ENCODE assay signal across 18 mouse cellular contexts in genomic region chr13:59652651-59653050, GRCm38 (mm10). TPM values are rescaled to one million over a fixed set of nuclear protein-coding genes. Genes with fewer than 3 reads are reported as not detected.
DNase-seq lines count a peak whose midpoint lies in the region; ATAC-seq lines count a peak whose summit lies in the region.
"Had no signal": no experiment of that assay in that cellular context is flagged by ENCODE, and none has a peak within 500 bp of the region (broad histone marks: within the 10 kb centered on the region; RNA-seq: fewer than 3 reads in every experiment).

No protein-coding gene starts in this region.

- no peaks in the 10 kb centered on the region for H3K27me3 ChIP-seq in hindbrain, embryonic 10.5 days (ENCODE audit: insufficient read depth, poor library complexity, severe bottlenecking)
- no peaks in the 10 kb centered on the region for H3K27me3 ChIP-seq in hindbrain, embryonic 16.5 days (replicated peaks; ENCODE audit: control insufficient read depth, insufficient read depth, low read length)
- no peaks in the 10 kb centered on the region for H3K27me3 ChIP-seq in forebrain, embryonic 14.5 days (replicated peaks; ENCODE audit: control insufficient read depth, insufficient read depth, low read length)
- no peaks in the 10 kb centered on the region for H3K27me3 ChIP-seq in hindbrain, embryonic 14.5 days (ENCODE audit: control insufficient read depth, insufficient read depth, low read length)
- no peaks in the 10 kb centered on the region for H3K27me3 ChIP-seq in midbrain, embryonic 16.5 days (ENCODE audit: control insufficient read depth, insufficient read depth, low read depth, low read length)
- H3K27me3 ChIP-seq: stomach, embryonic 15.5 days had no signal

- intact Hi-C loops in left cerebral cortex, postnatal 10 days (cut with DNase I) = no loop called here

- peak overlapping the region; percentile 59 for H3K27ac ChIP-seq in hindbrain, embryonic 10.5 days
- H3K27ac ChIP-seq in hindbrain, embryonic 16.5 days (ENCODE audit: low read depth, low read length) = no peak overlapping the region; the same call in 1 of the 2 replicates
- H3K27ac ChIP-seq in forebrain, embryonic 14.5 days (ENCODE audit: low read depth, low read length) = peak overlapping the region; percentile 40
- H3K27ac ChIP-seq in hindbrain, embryonic 14.5 days = peak overlapping the region; percentile 49; the same call in 1 of the 2 replicates
- H3K27ac ChIP-seq in midbrain, embryonic 16.5 days (ENCODE audit: low read length) = no peak overlapping the region
- H3K27ac ChIP-seq: stomach, embryonic 15.5 days had no signal

- peaks cover 89% of the 10 kb centered on the region for H3K36me3 ChIP-seq in hindbrain, embryonic 10.5 days
- no peaks in the 10 kb centered on the region for H3K36me3 ChIP-seq in hindbrain, embryonic 16.5 days (ENCODE audit: control insufficient read depth, insufficient read depth, low read length)
- H3K36me3 ChIP-seq in forebrain, embryonic 14.5 days (ENCODE audit: control insufficient read depth, insufficient read depth, low read length) = peaks cover 45% of the 10 kb centered on the region
- peaks cover 14% of the 10 kb centered on the region; the same call in 1 of the 2 replicates for H3K36me3 ChIP-seq in hindbrain, embryonic 14.5 days (replicated peaks; ENCODE audit: control insufficient read depth, insufficient read depth)
- H3K36me3 ChIP-seq in midbrain, embryonic 16.5 days (ENCODE audit: control insufficient read depth, insufficient read depth, low read length) = no peaks in the 10 kb centered on the region
- H3K36me3 ChIP-seq: stomach, embryonic 15.5 days had no signal

- H3K9me3 ChIP-seq in hindbrain, embryonic 10.5 days = no peaks in the 10 kb centered on the region
- H3K9me3 ChIP-seq in hindbrain, embryonic 16.5 days (ENCODE audit: control insufficient read depth, low read length) = no peaks in the 10 kb centered on the region
- no peaks in the 10 kb centered on the region for H3K9me3 ChIP-seq in forebrain, embryonic 14.5 days (replicated peaks; ENCODE audit: control insufficient read depth, low read length)
- no peaks in the 10 kb centered on the region for H3K9me3 ChIP-seq in hindbrain, embryonic 14.5 days (ENCODE audit: control insufficient read depth, low read length)
- no peaks in the 10 kb centered on the region for H3K9me3 ChIP-seq in midbrain, embryonic 16.5 days (replicated peaks; ENCODE audit: control insufficient read depth, low read length, poor library complexity, severe bottlenecking)
- H3K9me3 ChIP-seq: stomach, embryonic 15.5 days had no signal

- H3K9ac ChIP-seq in hindbrain, embryonic 16.5 days (ENCODE audit: low read depth, low read length) = no peak overlapping the region
- peak overlapping the region; percentile 13; the same call in 1 of the 2 replicates for H3K9ac ChIP-seq in forebrain, embryonic 14.5 days (ENCODE audit: low read length)
- H3K9ac ChIP-seq in hindbrain, embryonic 14.5 days = no peak overlapping the region
- H3K9ac ChIP-seq in midbrain, embryonic 16.5 days (ENCODE audit: low read depth, low read length) = no peak overlapping the region
- H3K9ac ChIP-seq: stomach, embryonic 15.5 days had no signal

- 48% methylated on average over 5 of the region's 5 CpGs for WGBS in hindbrain, embryonic 10.5 days
- WGBS in hindbrain, embryonic 16.5 days = 18% methylated on average over 5 of the region's 5 CpGs
- WGBS in forebrain, embryonic 14.5 days = 40% methylated on average over 5 of the region's 5 CpGs
- WGBS in hindbrain, embryonic 14.5 days = 20% methylated on average over 5 of the region's 5 CpGs
- 25% methylated on average over 5 of the region's 5 CpGs for WGBS in midbrain, embryonic 16.5 days

- peaks cover 66% of the 10 kb centered on the region for H3K4me1 ChIP-seq in hindbrain, embryonic 10.5 days (replicated peaks)
- H3K4me1 ChIP-seq in hindbrain, embryonic 16.5 days (ENCODE audit: control insufficient read depth, insufficient read depth, low read depth, low read length) = peaks cover 14% of the 10 kb centered on the region
- H3K4me1 ChIP-seq in forebrain, embryonic 14.5 days (ENCODE audit: control insufficient read depth, insufficient read depth, low read length) = peaks cover 15% of the 10 kb centered on the region
- peaks cover 14% of the 10 kb centered on the region for H3K4me1 ChIP-seq in hindbrain, embryonic 14.5 days (replicated peaks; ENCODE audit: control insufficient read depth, insufficient read depth, low read length)
- peaks cover 11% of the 10 kb centered on the region; the same call in 1 of the 2 replicates for H3K4me1 ChIP-seq in midbrain, embryonic 16.5 days (ENCODE audit: control insufficient read depth, insufficient read depth, low read length)

- no peak overlapping the region for H3K4me3 ChIP-seq in hindbrain, embryonic 10.5 days
- no peak overlapping the region for H3K4me3 ChIP-seq in hindbrain, embryonic 16.5 days (ENCODE audit: low read length)
- H3K4me3 ChIP-seq in forebrain, embryonic 14.5 days (ENCODE audit: low read depth, low read length) = no peak overlapping the region
- no peak overlapping the region for H3K4me3 ChIP-seq in hindbrain, embryonic 14.5 days (replicated peaks; ENCODE audit: low read length)
- H3K4me3 ChIP-seq in midbrain, embryonic 16.5 days (ENCODE audit: low read depth, low read length) = no peak overlapping the region
- H3K4me3 ChIP-seq: stomach, embryonic 15.5 days had no signal

- peak; percentile 38 for DNase-seq in hindbrain, embryonic 10.5 days (ENCODE audit: low spot score)
- DNase-seq in forebrain, embryonic 14.5 days (ENCODE audit: low spot score) = peak; percentile 75
- DNase-seq in hindbrain, embryonic 14.5 days (ENCODE audit: low spot score) = peak; percentile 42
- DNase-seq in spleen, postnatal 14 days (ENCODE audit: low spot score in 2 of 2) = no peak
- no peak for DNase-seq in left cerebral cortex, postnatal 10 days (ENCODE audit: extremely low spot score in 1 of 2, low spot score in 2 of 2)
- DNase-seq: embryo, embryonic 11 days; gastrocnemius, postnatal 10 days; kidney, adult 9 months; thymus, postnatal 25 days had no signal

- ATAC-seq in hindbrain, embryonic 16.5 days = no peak; the same call in 1 of the 2 replicates
- ATAC-seq in forebrain, embryonic 14.5 days = peak; percentile 68
- no peak; the same call in 1 of the 2 replicates for ATAC-seq in hindbrain, embryonic 14.5 days (ENCODE audit: low FRiP score)
- ATAC-seq in midbrain, embryonic 16.5 days = peak; percentile 32; the same call in 1 of the 2 replicates
- ATAC-seq in granulocyte monocyte progenitor cell, adult 5-6 weeks (replicated peaks; ENCODE audit: poor library complexity, severe bottlenecking) = no peak

- H3K4me2 ChIP-seq in hindbrain, embryonic 16.5 days (ENCODE audit: low read length) = no peak overlapping the region
- H3K4me2 ChIP-seq in forebrain, embryonic 14.5 days (ENCODE audit: low read length) = no peak overlapping the region
- no peak overlapping the region for H3K4me2 ChIP-seq in hindbrain, embryonic 14.5 days (replicated peaks)
- H3K4me2 ChIP-seq in midbrain, embryonic 16.5 days (ENCODE audit: low read length) = no peak overlapping the region
- H3K4me2 ChIP-seq: heart, embryonic 11.5 days; stomach, embryonic 15.5 days had no signal

RNA-seq across cellular contexts. Expression of gene Golm1, which starts 23.0 kb away (rescaled TPM):
- 144 and 181 TPM in 2 replicates for polyA plus RNA-seq in hindbrain, embryonic 10.5 days (2016; fragmentation: Nextera tagmentation; extraction: Ambion mirVana)
- polyA plus RNA-seq in hindbrain, embryonic 16.5 days (2015; fragmentation: Nextera tagmentation; extraction: Ambion mirVana) = 21.0 and 26.0 TPM in 2 replicates
- 50.1 and 57.7 TPM in 2 replicates for polyA plus RNA-seq in forebrain, embryonic 14.5 days (2014; fragmentation: Nextera tagmentation; extraction: Ambion mirVana)
- 25.3 and 29.7 TPM in 2 replicates for polyA plus RNA-seq in hindbrain, embryonic 14.5 days (2014; fragmentation: Nextera tagmentation; extraction: Ambion mirVana)
- polyA plus RNA-seq in midbrain, embryonic 16.5 days (2015; fragmentation: Nextera tagmentation; extraction: Ambion mirVana) = 18.4 and 27.3 TPM in 2 replicates
- 7.2 and 11.5 TPM in 2 replicates for total RNA-seq in granulocyte monocyte progenitor cell, adult 5-6 weeks (2014; fragmentation: Nextera tagmentation)
- 12.4 and 16.0 TPM in 2 replicates for total RNA-seq in granulocyte monocyte progenitor cell, adult 5-6 weeks (2017)
- 10 to 100 TPM; 15.5 to 15.9 TPM for total RNA-seq in left cerebral cortex, postnatal 10 days (2021)

RNA-seq across cellular contexts. Expression of gene 4921517D22Rik, which starts 41.3 kb away (rescaled TPM):
- polyA plus RNA-seq in hindbrain, embryonic 10.5 days (2016; fragmentation: Nextera tagmentation; extraction: Ambion mirVana) = not detected in 2 replicates
- not detected in 2 replicates for polyA plus RNA-seq in hindbrain, embryonic 16.5 days (2015; fragmentation: Nextera tagmentation; extraction: Ambion mirVana)
- polyA plus RNA-seq in forebrain, embryonic 14.5 days (2014; fragmentation: Nextera tagmentation; extraction: Ambion mirVana) = not detected in 2 replicates
- polyA plus RNA-seq in hindbrain, embryonic 14.5 days (2014; fragmentation: Nextera tagmentation; extraction: Ambion mirVana) = not detected in 2 replicates
- polyA plus RNA-seq in midbrain, embryonic 16.5 days (2015; fragmentation: Nextera tagmentation; extraction: Ambion mirVana) = not detected in 2 replicates
- total RNA-seq in granulocyte monocyte progenitor cell, adult 5-6 weeks (2014; fragmentation: Nextera tagmentation) = not detected in 2 replicates
- not detected in 2 replicates for total RNA-seq in granulocyte monocyte progenitor cell, adult 5-6 weeks (2017)
- not detected for total RNA-seq in left cerebral cortex, postnatal 10 days (2021)
- total RNA-seq: gastrocnemius, postnatal 10 days; layer of hippocampus, adult 8-10 months had no signal
- polyA plus RNA-seq: heart, embryonic 11.5 days; limb, embryonic 11.5 days; liver, embryonic 16.5 days; small intestine, adult 2 months; stomach, embryonic 15.5 days had no signal

RNA-seq across cellular contexts. Expression of gene Spata31d1a, which starts 57.5 kb away (rescaled TPM):
- 0.05 TPM in 1 of 2 replicates, not detected in the other for polyA plus RNA-seq in hindbrain, embryonic 10.5 days (2016; fragmentation: Nextera tagmentation; extraction: Ambion mirVana)
- 0.12 TPM in 1 of 2 replicates, not detected in the other for polyA plus RNA-seq in hindbrain, embryonic 16.5 days (2015; fragmentation: Nextera tagmentation; extraction: Ambion mirVana)
- polyA plus RNA-seq in forebrain, embryonic 14.5 days (2014; fragmentation: Nextera tagmentation; extraction: Ambion mirVana) = not detected in 2 replicates
- polyA plus RNA-seq in hindbrain, embryonic 14.5 days (2014; fragmentation: Nextera tagmentation; extraction: Ambion mirVana) = 0.05 and 0.16 TPM in 2 replicates
- 0.16 and 0.30 TPM in 2 replicates for polyA plus RNA-seq in midbrain, embryonic 16.5 days (2015; fragmentation: Nextera tagmentation; extraction: Ambion mirVana)
- not detected in 2 replicates for total RNA-seq in granulocyte monocyte progenitor cell, adult 5-6 weeks (2014; fragmentation: Nextera tagmentation)
- total RNA-seq in granulocyte monocyte progenitor cell, adult 5-6 weeks (2017) = not detected in 2 replicates
- under 1 TPM; 0.19 to 0.20 TPM for total RNA-seq in left cerebral cortex, postnatal 10 days (2021)
- total RNA-seq: gastrocnemius, postnatal 10 days had no signal
- polyA plus RNA-seq: heart, embryonic 11.5 days; limb, embryonic 11.5 days; small intestine, adult 2 months; stomach, embryonic 15.5 days had no signal

RNA-seq across cellular contexts. Expression of gene Spata31d1b, which starts 59.4 kb away (rescaled TPM):
- polyA plus RNA-seq in hindbrain, embryonic 10.5 days (2016; fragmentation: Nextera tagmentation; extraction: Ambion mirVana) = 0.04 TPM in 1 of 2 replicates, not detected in the other
- 0.04 TPM in 1 of 2 replicates, not detected in the other for polyA plus RNA-seq in hindbrain, embryonic 16.5 days (2015; fragmentation: Nextera tagmentation; extraction: Ambion mirVana)
- not detected in 2 replicates for polyA plus RNA-seq in forebrain, embryonic 14.5 days (2014; fragmentation: Nextera tagmentation; extraction: Ambion mirVana)
- polyA plus RNA-seq in hindbrain, embryonic 14.5 days (2014; fragmentation: Nextera tagmentation; extraction: Ambion mirVana) = not detected in 2 replicates
- not detected in 2 replicates for polyA plus RNA-seq in midbrain, embryonic 16.5 days (2015; fragmentation: Nextera tagmentation; extraction: Ambion mirVana)
- total RNA-seq in granulocyte monocyte progenitor cell, adult 5-6 weeks (2014; fragmentation: Nextera tagmentation) = not detected in 2 replicates
- total RNA-seq in granulocyte monocyte progenitor cell, adult 5-6 weeks (2017) = not detected in 2 replicates
- total RNA-seq in left cerebral cortex, postnatal 10 days (2021) = not detected
- total RNA-seq: gastrocnemius, postnatal 10 days had no signal
- polyA plus RNA-seq: heart, embryonic 11.5 days; limb, embryonic 11.5 days; liver, embryonic 16.5 days; small intestine, adult 2 months; stomach, embryonic 15.5 days had no signal

Comparison
In these comparisons a context has a peak if more than half of its experiments do, and no peak if none do; other contexts are left out.
1. H3K27ac ChIP-seq: peak in hindbrain, embryonic 10.5 days (single experiment), forebrain, embryonic 14.5 days (single experiment) and hindbrain, embryonic 14.5 days (single experiment); none in hindbrain, embryonic 16.5 days (single experiment) and midbrain, embryonic 16.5 days (single experiment).
2. DNase-seq: peak in hindbrain, embryonic 10.5 days (single experiment), forebrain, embryonic 14.5 days (single experiment) and hindbrain, embryonic 14.5 days (single experiment); none in spleen, postnatal 14 days (0 of 2) and left cerebral cortex, postnatal 10 days (0 of 2).
3. ATAC-seq: peak in forebrain, embryonic 14.5 days (single experiment) and midbrain, embryonic 16.5 days (single experiment); none in hindbrain, embryonic 16.5 days (single experiment), hindbrain, embryonic 14.5 days (single experiment) and granulocyte monocyte progenitor cell, adult 5-6 weeks (single experiment).